Mouse (Mus musculus) cerebellum, adult 11-12 months (tissue): ENCODE results near the gene Slc44a1.
A peak's percentile ranks its signal among the peaks of the same experiment; 100 is the strongest.

Experiments
- DNase-seq: peaks from one replicate; pipeline ENCODE4 v3.0.0; 2022

Gene Slc44a1

GRCm38 (mm10) chr4:53431585-53432234, 8.5 kb upstream of the Slc44a1 start:
- DNase-seq: peak; percentile 56

- DNase-seq: no peak
These were observed 3.0 kb upstream of the Slc44a1 start for GRCm38 (mm10) chr4:53437110-53437755.

- DNase-seq: no peak
These were observed 1.8 kb upstream of the Slc44a1 start for GRCm38 (mm10) chr4:53438386-53438785.

- no peak for DNase-seq
These were observed 1.3 kb upstream of the Slc44a1 start for GRCm38 (mm10) chr4:53438836-53439480.

GRCm38 (mm10) chr4:53439636-53440009, 590 bp upstream of the Slc44a1 start:
- DNase-seq: no peak

- DNase-seq: peak; percentile 81
These were observed 781 bp downstream of the Slc44a1 start for GRCm38 (mm10) chr4:53440816-53441571.

GRCm38 (mm10) chr4:53441683-53442082, 1.5 kb downstream of the Slc44a1 start:
- no peak for DNase-seq

GRCm38 (mm10) chr4:53446216-53446615, 6.0 kb downstream of the Slc44a1 start:
- no peak for DNase-seq

GRCm38 (mm10) chr4:53447773-53448172, 7.6 kb downstream of the Slc44a1 start:
- no peak for DNase-seq

GRCm38 (mm10) chr4:53450736-53451135, 10.5 kb downstream of the Slc44a1 start:
- no peak for DNase-seq

GRCm38 (mm10) chr4:53451887-53452286, 11.7 kb downstream of the Slc44a1 start:
- DNase-seq: no peak

- DNase-seq: no peak
These were observed 12.2 kb downstream of the Slc44a1 start for GRCm38 (mm10) chr4:53452457-53452856.

- no peak for DNase-seq
These were observed 13.0 kb downstream of the Slc44a1 start for GRCm38 (mm10) chr4:53452976-53453889.

GRCm38 (mm10) chr4:53455885-53456284, 15.7 kb downstream of the Slc44a1 start:
- DNase-seq: no peak

GRCm38 (mm10) chr4:53456570-53456969, 16.4 kb downstream of the Slc44a1 start:
- DNase-seq: no peak

- no peak for DNase-seq
These were observed 18.3 kb downstream of the Slc44a1 start for GRCm38 (mm10) chr4:53458503-53458902.

- DNase-seq: no peak
These were observed 19.5 kb downstream of the Slc44a1 start for GRCm38 (mm10) chr4:53459697-53460096.

GRCm38 (mm10) chr4:53461026-53461425, 20.8 kb downstream of the Slc44a1 start:
- DNase-seq: peak; percentile 83

GRCm38 (mm10) chr4:53462069-53462468, 21.9 kb downstream of the Slc44a1 start:
- DNase-seq: no peak

- DNase-seq: no peak
These were observed 22.5 kb downstream of the Slc44a1 start for GRCm38 (mm10) chr4:53462505-53463251.

- no peak for DNase-seq
These were observed 25.7 kb downstream of the Slc44a1 start for GRCm38 (mm10) chr4:53465887-53466286.

- no peak for DNase-seq
These were observed 28.8 kb downstream of the Slc44a1 start for GRCm38 (mm10) chr4:53469007-53469406.
